Mouse (Mus musculus) ovary, postnatal 10 days (tissue): ENCODE results near the gene Mfap5.
"Not testable (repeated sequence)": the region's sequence is repeated elsewhere in the genome, so short reads cannot be mapped to it uniquely, and the experiment has no call there.

Experiments used
- DNase-seq: peaks from one replicate; pipeline ENCODE4 v3.0.0; 2022; ENCODE audit warnings: low spot score

The Mfap5 gene

DNA sequence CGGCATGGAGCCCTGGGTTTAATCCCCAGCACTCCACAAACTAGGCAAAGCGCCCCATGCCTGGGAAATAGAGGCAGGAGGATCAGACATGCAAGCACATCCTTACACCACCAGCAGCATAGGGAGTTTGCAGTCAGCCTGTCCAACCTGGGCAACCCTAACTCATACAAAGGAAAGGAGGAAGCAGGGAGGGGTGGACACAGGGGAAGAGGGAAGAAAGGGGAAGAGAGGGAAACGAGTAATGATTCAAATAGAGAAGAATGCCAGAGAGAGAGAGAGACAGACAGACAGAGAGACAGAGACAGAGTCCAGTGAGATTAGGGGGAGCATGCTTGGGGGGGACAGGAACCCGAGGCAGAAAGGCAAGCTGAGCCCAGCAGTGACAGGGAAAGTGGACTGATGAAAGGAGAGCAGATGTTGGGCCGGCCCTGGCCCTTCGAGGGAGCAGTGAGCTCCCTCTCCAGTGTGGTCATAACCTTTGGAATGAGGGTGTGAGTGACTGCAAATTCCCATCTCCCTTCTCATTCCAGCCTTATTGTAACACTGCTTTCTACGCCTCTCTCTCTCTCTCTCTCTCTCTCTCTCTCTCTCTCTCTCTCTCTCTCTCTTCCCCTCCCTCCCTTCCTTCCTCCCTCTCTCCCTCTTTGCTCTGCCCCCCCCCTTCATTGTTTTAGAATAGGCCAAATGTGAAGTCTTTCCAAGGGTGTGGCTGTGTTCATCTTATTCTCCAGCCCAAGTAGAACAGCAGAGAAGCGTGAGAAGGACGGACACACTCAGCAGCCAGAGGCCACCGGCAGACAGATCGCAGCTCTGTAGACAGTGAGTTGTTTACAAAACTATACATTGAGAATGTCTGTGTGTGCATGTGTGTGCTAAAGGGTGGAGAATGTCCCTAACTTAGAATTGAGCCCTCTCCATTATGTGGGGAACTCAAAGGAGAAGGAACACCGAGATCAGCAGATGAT, 7.6 kb downstream of the Mfap5 start:
- no peak for DNase-seq

DNA sequence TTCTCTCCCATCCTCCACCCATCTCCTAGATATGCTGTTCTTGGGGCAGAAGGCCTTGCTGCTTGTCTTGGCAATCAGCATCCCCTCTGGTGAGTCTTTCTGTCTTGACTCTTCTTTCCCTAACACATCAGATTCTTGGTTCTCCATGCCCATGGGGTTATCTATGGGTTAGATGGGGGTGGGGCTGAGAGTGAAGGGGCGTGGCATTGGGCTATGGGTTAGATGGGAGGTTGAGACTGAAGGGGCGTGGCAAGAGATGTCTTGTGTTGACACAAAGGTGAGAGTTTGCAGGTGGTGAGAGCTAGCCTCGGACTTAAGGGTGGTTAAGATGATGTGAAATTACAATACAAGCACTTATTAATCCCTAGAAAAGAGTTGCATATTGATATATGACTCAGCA, 8.7 kb downstream of the Mfap5 start:
- DNase-seq: no peak

DNA sequence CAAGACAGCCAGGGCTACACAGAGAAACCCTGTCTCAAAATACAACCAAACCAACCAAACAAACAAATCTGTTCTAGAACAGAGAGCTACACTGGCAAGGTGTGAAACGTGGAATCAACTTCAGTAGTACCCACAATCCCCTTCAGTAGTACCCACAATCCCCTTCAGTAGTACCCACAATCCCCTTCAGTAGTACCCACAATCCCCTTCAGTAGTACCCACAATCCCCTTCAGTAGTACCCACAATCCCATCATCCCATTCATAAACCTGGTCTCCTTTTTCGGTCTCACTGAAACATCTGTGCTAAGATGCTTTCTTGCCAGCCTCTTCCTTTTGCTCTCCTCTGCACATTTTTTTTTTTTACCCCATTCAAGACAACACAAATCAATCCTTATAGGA, 10.1 kb downstream of the Mfap5 start:
- DNase-seq: not testable (repeated sequence)

DNA sequence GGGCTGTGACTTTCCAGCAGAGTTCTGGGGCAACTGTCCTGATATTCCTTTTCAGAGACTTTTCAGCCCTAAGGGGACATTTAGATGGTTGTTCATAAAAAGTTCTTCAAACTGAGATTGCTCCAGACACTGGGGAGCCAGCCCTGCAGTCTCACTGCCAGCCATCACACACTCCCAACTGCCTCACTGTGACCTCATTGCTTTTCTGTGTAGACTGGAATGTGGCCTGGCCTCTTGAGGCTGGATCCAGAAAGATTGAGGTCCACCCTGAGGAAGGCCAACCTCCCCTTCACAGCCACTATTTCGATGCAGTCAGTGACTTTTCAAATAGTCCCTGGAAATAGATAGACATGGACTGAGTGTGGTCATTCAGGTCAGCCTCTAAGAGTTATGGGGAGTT, 12.0 kb downstream of the Mfap5 start:
- no peak for DNase-seq

DNA sequence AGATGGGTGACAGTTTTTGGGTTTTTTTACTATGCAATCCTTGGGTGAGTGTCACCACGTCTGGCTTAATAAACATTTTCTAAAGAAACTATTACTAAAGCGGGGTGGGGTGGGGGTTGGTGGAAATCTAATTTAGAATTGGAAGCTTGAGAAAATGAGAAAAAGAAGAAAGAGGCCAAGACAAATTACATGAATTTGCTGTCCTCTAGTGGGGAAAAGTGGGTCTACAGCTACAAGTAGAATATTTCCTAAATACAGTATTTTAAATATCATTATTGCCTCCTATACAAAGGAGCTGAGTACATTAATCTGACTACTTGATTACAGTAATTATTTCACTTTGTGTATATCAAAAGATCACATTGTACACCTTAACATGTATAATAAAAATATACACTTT, 13.7 kb downstream of the Mfap5 start:
- DNase-seq: no peak

DNA sequence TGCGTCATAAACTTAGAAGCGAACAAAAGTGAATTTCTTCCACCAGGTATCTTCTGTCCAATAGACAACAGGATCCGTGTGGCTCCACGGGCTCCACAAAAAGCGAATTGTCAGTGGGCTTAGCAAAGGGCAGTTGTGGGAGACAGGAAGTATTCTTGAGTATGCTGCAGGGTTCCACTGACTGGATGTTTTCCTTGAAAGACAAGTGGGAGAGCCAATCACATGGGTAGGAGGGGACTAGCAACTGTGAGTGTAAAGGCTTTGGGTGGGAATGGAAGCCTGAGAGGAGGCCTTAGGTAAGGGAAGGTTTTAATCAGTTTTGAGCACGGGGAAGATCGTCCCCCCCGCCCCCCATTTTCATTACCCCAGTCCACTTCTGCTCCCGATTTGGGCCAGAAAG, 16.9 kb downstream of the Mfap5 start:
- DNase-seq: no peak

DNA sequence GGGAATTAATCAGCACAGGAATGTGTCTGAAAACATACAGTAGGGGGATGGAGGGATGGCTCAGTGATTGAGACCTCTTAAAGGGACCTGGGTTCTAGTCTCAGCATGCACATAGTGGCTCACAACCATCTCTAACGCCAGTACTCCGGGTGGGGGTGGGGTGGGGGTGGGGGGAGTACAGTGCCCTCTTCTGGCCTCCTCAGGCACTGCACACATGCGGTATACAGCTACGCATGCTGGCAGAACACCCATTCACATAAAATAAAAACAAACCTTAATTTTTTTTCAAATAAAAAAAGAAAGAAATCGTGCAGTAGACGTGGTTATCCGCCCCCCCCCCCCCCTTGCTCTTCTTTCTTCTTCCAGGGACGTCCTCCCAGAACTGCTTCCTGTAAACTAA, 17.6 kb downstream of the Mfap5 start:
- DNase-seq: no peak

DNA sequence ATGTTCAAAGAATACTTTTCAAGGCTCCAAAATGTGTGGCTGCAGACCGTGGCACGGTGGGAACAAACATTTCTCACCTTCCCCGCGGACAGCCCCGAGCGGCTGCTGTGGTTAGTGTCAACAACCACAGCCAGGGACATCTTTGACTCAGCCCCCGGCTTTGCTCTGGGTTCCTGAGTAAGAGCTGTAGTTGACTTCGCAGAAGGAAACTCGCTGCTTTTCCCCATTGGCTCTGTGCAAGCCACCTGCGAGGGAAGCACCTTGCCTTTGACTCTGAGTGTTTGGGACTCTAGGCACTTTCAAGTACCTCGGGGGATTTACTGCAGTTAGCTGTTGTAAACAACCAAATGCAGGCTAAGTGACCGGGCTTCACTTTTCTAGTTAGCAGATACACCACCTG, 22.0 kb downstream of the Mfap5 start:
- no peak for DNase-seq

DNA sequence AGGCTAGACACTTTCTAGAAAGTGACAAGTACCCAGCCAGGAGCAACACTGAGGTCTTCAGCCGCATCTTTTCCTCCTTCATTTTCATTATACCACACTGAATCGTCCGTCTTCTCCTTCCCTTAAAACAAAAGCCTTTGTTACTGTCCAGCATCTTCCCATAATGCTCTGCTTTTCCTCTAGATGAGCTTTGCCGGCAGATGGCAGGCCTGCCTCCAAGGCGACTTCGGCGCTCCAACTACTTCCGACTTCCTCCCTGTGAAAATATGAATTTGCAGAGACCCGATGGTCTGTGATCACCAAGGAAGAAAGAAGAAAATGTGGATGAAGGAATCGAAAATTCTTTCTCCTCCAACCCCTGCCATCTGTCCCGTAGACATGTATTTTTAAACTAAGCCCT, 22.5 kb downstream of the Mfap5 start:
- DNase-seq: no peak

DNA sequence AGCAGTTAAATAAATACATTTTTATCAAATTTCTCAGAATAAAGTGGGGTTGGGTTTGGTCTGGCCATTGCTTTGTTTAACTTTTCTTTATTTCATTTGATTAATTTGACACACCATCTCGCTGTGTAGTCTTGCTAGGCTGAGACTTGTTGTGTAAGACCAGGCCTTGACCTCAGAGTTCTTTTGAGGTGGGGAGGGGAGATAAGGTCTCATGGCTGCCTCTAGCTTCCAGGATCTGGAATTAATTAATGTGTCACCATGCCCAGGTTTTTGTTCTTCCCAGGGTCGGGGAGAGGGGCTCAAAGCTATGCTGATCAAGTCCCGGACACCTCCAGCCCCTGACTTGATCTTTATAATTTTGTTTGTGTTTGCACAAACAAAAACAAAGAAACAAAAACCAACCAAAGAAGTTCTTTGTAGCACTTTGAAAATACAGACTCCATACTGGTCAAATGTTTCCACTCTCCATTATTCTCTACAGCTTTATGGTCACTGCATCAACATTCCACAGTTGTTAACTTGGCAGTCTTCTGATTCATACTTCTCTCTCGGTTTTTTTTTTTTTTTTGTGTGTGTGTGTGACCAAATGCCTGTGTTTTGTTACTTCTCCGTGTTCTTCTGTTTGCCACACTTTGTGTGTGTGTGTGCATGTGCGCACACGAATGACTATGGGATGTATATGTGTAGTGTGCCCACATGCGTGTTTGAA, 26.0 kb downstream of the Mfap5 start:
- DNase-seq: no peak

DNA sequence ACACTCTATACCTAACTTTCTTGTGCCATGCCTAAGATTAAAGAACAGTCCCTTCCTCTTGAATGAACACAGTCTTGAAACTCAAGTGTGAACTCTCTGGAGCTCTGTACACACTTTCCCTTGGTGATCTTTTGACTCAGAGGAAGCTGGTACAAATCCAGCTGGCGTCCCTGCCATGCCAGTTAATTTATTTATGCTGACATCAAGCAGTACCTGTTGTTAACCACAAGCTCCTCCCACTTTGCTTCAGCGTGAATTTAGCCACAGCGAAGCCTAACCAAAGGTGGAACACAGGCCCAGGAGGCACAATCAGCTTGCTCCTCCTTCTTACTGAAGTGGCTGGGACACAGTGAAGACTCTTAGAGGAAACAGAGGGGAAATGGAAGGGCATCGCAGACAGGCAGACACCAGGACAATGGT, 27.2 kb downstream of the Mfap5 start:
- DNase-seq: no peak

DNA sequence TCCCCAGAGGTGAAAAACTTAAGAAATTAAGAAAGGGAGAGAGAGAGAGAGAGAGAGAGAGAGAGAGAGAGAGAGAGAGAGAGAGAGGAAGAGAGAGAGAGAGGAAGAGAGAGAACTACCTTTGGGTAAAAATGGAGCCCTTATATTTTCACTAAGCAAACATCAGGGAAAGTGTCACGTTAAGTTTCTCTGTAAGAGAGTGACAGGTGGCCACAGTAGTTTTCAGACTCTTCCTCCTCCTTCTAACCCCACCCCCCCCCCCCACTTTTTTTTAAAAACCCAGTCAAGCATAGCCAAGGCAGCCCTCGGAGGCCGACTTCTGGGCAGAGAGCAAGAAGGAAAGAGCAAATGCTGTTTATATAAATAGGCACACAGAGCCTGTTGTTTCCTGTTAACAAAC, 28.4 kb downstream of the Mfap5 start:
- no peak for DNase-seq

DNA sequence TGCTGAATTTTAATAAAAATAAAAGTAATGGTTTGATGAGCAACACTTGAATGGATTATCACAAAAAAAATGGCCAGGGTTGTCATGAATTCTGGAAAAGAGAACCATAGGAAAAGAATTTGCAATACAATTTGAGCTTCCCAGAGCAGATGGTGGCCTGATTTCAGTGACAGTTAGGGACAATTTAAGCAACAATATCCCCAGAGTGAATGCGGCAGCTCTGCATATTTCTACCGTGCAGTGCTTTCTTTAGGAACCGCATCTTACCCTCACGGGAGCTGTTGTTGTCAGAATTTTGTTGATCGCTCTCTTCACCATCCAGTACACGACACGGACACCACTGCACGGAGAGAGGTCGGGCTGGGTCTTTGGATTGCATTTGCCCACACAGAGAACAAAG, 33.9 kb downstream of the Mfap5 start:
- no peak for DNase-seq

DNA sequence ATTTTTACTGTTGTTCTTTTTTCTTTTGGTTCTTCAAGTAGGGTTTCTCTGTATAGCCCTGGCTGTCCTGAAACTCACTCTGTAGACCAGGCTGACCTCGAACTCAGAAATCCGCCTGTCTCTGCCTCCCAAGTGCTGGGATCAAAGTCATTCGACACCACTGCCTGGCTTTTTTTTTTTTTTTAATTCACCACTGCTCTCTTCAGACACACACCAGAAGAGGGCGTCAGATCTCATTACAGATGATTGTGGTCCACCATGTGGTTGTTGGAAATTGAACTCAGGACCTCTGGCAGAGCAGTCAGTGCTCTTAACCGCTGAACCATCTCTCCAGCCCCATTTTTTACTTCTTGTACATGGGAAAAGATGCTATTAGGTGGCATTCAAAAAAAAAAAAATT, 36.8 kb downstream of the Mfap5 start:
- DNase-seq: not testable (repeated sequence)

DNA sequence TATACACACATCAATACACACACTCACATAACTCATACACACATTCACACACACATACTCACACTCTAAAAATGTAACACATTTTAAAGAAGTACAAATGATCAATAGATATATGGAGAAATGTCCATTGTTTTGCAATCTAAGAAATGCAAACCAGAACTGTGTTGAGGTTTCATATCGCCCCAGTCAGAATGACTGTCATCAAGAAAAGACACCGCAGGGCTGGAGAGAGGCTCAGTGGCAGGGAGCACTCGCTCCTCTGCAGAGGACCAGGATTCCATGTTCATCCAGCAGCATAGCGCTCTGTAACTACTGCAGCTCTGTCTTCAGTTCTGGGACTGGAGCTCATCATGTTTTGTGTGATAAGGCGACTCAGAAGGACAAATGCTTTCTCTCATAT, 37.9 kb downstream of the Mfap5 start:
- no peak for DNase-seq

DNA sequence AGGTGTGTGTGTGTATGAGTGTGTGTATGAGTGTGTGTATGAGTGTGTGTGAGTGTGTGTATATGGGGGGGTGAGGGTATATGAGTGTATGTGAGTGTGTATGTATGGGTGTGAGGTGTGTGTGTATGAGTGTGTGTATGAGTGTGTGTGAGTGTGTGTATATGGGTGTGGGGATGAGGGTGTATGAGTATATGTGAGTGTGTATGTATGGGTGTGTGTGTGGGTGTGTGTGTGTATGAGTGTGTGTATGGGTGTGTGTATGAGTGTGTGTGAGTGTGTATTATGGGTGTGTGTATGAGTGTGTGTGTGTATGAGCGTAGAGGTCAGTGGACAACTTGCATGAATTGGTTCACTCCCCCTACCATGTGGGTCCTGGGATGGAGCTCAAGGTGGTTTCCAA, 39.0 kb downstream of the Mfap5 start:
- no peak for DNase-seq

DNA sequence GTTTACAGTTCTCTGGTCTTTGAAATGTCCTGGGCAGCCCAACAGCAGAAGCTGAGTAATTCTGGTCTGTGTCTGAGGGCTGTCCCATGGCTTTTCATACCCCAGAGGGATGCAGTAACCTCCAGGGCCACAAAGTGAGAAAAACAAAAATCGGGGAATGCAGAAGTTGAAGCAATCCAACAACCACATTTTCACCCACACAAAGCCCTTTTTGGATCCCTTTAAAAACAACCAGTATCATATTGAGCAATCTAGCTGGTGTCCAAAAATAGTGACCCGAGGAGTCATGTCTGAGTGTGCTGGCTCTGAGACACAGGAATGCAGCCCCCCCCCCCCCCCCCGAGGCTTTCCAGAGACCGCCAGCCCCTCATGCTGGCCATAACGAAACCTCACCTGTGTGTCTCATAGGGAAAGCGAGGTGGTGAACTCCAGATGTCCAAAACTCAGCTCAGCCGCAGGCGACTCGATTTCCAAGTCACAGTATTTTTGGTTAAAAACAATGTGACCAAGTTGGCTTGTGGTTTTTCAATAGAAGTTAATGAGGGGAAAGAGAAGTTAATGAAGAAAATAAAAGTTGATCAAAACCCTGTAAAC, 39.7 kb downstream of the Mfap5 start:
- no peak for DNase-seq

DNA sequence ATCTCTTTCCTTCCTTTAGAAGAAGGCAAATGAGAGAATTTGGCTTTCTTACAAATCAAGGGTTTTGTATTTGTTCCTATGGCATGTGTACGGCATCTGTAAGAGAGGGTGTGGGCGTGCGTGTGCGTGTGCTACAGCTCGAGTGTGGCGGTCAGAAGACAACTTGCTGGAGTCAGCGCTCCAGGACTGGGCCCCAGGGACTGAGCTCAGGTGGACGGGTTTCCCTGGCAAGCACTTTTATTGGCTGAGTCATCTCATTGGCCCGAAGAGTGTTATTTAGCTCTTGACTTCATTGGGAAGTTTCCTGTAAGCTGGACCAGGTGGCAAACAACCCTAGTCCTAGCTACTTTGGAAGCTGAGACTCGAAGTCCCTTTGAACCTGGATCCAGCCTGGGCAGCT, 40.3 kb downstream of the Mfap5 start:
- DNase-seq: no peak

DNA sequence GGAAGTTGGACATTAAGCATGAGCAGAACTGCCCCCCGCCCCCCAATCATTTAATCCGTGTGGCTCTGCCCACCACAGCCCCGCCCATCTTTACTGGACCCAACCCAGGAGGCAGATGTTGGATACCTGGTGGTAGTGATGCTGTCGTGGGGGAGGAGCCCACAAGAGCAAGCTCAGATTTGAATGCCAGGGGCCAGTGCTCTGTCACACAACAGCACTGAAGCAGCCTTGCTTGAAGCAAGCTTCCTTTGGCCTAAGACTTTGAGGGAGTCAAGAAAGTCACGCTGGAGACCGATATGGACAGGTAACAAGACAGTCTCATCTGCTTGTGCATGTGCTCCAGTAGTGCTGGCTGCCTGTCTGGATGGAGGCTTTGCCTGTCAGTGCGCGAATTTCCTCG, 48.0 kb downstream of the Mfap5 start, which contains the start of gene Aicda:
TSS of gene Aicda (plus strand) at position 196 of the 400 bp plus-strand sequence.
- no peak for DNase-seq

DNA sequence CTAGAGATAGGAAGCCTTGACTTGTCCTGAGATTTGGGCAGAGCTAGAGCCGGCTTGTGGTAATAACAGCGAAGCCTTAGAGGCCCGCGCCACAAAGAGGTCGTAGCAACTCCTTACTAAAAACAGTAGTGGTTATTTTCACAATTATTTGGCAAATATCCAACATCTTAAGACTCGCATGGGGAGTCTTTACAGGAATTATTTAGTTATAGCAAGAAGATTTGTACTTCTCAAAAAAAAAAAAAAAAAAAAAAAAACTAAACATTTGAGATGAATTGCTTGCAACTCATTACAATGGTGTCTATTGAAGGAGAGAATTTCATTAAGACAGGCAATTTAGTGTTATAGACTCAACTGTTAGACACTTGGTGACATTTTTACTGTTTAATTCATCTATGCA, 48.5 kb downstream of the Mfap5 start:
- no peak for DNase-seq

DNA sequence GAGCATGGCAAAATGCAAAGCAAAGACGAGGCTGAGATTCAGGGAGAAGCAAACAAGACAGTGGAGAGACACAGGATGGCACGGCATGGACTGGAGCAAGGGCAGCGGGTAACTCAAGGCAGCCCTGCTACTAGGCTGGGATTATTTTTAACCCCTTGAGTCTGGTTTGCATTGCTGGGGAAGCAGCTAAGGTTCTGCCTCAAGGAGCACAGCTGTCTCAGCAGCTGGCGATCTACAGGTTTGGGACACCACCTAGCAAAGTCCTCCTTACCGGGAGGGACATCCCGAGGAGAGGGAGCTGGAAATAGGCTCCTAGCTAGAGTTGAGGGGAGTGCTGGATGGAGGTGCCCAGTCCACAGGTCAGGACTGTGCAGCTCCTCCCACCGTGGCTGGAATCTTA, 49.6 kb downstream of the Mfap5 start:
- no peak for DNase-seq

DNA sequence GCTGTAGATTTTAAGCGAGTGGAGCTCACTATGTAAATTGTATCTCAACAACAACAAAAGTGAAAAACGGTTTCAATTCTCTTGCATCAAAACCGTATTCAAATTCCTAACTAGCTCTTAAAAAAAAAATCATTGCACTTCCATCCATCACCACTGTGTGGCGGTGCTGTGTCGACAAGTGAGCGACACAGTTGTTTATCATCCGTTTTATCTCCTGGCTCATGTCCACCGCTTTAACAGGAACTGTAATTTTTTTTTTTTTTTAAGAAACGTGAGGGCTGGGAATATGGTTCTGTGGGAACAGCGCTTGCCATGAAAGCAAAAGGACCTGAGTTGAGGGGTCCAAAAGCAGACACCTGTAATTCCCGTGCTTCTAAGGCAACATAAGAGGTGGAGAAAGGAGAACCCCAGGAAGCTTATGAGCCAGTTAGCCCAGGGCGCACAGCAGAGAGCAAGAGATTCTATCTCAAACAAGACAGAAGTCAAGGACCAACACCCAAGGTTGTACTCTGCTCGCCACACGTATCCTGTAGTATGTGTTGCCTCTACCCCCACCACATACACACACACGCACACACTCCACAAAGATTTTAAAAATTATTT, 51.4 kb downstream of the Mfap5 start:
- no peak for DNase-seq

DNA sequence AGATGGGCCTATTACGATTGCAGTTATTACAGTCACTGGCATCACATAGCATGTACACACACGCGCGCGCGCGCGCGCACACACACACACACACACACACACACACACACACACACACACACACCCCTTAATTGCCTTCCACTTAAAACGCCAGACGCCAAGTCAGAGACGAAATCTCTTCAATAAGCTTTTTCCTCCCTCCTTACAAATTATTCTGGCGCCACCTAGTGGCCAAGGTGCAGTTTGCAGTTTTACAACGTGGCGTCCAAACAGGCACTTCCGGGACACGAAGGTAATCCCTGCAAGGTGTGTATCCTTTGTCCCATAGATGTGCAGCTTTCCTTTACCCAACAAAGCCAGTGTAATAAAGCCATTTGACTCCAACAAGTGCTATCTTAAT, 54.8 kb downstream of the Mfap5 start:
- DNase-seq: peak; percentile 56
